Mouse (Mus musculus) E14TG2a.4 (cell line): ENCODE data around the gene Sptbn4.

ENCODE experiments used
- CTCF ChIP-seq: conservative IDR thresholded peaks from 2 replicates; pipeline ENCODE4 v1.5.1; 2014; ENCODE audit warnings: low read length
- NANOG ChIP-seq: IDR thresholded peaks from 2 replicates; pipeline ENCODE4 v1.6.1; 2014; ENCODE audit warnings: borderline replicate concordance, low read length, mixed read lengths
- POU5F1 ChIP-seq: IDR thresholded peaks from 2 replicates; pipeline ENCODE4 v1.6.1; 2014; ENCODE audit warnings: low read length, borderline replicate concordance

DNA sequence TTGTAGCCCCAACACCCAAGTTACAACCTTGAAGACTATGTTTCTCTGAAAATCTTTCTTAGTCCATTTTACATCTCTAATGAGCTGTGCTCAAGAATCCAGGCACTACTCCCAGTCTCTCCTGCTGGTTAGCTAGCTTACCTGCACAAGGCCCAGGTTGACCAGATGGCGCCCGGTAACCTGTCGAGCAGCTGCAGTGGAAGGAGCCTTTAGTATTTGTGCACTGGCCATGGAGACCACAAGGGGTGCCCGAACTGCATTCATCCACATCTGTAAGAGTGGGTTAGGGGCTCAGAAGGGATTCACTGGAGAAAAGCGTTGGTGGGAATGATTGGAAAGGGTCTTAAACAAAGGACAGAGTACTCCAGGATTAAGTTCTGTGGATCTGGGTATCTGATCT lies 124.5 kb downstream of the Sptbn4 start:
- 0 out of 2 replicates have a peak, but pooled peaks have one; percentile 7 for TF ChIP-seq CTCF
- no peak for TF ChIP-seq POU5F1
- no peak for TF ChIP-seq NANOG
